Mouse (Mus musculus) layer of hippocampus, adult 9-11 months (tissue): ENCODE data around the gene Olfr1042.
"Not testable (repeated sequence)": the region's sequence is repeated elsewhere in the genome, so short reads cannot be mapped to it uniquely, and the experiment has no call there.

Experiments
- DNase-seq: peaks from one replicate; pipeline ENCODE4 v3.0.0; 2022

Olfr1042 gene

DNA sequence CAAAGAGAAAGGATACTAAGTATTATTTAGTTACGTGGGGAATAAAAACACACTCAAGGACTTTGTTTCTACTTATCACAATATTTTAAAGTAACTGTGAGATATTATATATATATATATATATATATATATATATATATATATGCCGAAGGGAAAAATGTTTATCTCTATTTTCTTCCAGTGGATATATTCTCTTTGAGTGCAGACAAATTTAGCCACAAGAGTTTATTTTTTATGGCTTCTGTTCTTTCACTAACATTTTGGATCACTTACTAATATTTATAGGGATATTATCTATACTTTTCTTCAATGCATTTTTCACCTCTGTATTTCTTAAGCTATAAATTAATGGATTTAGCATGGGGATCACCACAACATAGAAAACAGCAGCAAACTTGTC, at the start of gene Olfr1042:
Olfr1042 (minus strand) TSS at position 101 of the 400 bp plus-strand sequence.
- DNase-seq, result no peak

DNA sequence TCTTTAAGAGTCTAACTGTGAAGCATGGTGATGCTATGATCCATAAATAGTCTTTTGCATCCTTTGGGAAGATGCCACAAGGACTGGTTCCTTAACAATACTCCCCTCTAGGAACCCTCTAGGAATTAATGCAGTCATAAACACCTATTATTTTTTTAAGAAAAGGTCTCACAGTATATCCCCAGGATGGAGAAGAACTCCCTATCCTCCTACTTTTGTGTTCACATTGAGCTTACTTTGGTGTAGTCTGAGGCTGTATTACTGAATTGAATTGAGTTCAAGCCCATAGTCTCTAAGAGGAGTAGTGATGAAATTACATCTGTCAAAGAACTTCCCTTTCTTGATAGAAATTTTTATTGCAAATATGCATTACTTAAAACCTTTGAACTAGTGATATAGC, 41.3 kb upstream of the Olfr1042 start, which contains the start of gene Olfr1045:
Olfr1045 (minus strand) TSS at position 101 of the 400 bp plus-strand sequence.
- no peak for DNase-seq

DNA sequence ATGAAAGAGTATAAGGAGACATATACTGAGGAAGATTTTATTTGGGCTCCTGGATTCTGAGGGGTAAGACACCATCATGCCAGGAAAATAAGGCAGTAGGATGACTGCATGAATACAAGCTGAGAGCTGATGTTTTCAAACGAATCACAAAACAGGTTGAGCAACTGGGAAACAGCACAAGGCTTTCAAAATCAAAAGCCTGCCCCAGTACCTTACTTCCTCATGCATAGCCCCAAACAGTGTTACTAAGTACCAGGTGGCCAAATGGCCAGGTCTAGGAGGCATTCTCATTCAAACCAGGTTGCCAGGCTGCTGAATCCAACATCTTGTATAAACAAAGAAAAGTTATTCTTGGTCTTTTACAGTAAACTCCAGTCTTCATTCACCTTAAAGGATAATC, 34.2 kb upstream of the Olfr1042 start:
- no peak for DNase-seq

DNA sequence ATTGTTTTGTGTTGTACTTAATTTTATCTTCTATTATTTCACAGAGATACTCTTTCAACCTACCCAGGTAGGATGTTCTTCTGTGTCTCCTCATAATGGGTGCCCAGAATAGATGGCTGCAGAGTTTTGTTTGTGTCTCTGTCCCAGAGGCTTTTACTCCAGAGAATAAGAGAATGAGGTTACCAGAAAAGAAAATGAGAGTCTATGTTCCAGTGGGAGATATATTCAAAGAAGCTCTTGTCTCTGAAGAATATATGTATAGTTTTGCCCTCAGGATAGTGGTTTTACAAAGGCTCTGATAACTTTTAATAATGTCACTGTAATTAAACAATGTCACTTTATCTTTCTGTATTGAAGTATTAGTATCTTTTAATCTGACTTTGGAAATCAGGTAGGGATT, 23.9 kb upstream of the Olfr1042 start, which contains the start of gene Olfr52:
Olfr52 (minus strand) TSS at position 101 of the 400 bp plus-strand sequence.
- no peak for DNase-seq

DNA sequence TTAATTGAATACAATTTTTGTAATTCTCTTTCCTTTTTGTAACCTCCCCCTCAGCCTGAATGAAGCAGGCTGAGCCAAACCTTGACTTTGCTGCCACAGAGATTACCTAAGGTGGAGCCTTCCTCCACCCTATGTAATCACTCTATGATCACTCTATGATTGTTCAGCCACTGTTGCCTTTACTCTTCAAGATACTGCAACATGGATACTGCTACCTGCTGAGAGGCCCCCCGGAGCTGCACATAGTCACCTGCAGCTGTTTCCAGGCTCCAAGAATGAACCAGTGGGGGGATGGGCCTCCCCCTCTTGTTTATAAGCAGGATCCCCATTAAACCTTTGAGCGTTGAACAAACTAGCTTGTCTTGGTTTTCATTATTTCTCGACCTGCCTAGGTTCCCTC, 18.3 kb upstream of the Olfr1042 start:
- no peak for DNase-seq

DNA sequence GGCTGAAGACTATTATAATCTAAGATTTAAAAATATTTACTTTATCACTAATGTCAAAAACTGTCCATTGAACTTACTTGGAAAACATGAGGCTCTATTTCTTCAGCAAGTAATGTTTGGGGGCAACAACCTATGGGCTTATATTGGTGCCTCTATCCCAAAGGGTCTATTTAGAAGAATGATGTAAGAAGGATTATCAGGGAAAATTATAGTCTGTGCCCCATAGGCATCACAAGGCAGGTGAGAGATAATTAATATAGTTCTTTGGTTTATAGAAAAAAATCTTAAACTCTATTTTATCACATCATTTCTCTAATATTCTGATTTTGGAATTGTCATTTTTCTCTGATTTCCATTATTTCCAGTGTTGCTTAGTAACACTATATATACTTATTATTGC, 16.1 kb upstream of the Olfr1042 start, which contains the start of gene Olfr1044:
Olfr1044 (minus strand) TSS at position 101 of the 400 bp plus-strand sequence.
- no peak for DNase-seq

DNA sequence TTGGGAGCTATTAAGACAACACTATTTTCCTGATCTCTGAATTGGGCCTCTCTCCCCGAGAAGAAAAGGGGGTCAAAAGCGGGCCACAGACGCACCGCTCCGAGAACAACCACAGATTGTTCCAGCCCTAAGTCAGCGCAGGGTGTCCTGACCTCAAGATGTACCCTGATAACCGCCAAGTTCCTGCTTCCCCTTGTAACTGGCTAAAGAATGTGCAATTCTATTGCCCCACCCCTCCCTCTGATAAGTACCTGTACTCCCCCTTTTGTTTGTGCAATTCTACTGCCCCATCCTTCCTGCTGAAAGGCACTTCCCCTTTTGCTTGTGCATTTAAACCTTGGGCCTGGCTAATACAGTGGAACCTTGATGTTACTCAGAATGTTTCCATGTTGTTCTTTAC, 13.8 kb upstream of the Olfr1042 start:
- DNase-seq, result not testable (repeated sequence)

DNA sequence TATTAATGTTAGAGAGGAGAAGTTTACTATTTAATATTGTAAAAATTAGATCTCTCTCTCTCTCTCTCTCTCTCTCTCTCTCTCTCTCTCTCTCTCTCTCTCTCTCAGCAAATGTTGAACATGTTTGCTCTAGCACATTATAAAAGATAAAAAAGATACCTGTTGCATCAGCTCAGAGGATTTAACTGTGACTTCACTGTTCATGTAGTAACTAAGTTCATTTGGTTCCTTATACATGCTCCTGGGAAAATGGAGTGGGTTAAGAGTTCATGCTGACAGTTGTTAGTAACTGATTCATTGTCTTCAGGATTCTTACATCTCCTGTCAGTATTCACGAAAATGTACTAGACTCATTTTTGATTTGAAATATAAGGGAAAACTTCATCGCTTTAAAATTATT, 5.8 kb upstream of the Olfr1042 start, which contains the start of gene Olfr1043:
Olfr1043 (minus strand) TSS at position 101 of the 400 bp plus-strand sequence.
- DNase-seq, result no peak

DNA sequence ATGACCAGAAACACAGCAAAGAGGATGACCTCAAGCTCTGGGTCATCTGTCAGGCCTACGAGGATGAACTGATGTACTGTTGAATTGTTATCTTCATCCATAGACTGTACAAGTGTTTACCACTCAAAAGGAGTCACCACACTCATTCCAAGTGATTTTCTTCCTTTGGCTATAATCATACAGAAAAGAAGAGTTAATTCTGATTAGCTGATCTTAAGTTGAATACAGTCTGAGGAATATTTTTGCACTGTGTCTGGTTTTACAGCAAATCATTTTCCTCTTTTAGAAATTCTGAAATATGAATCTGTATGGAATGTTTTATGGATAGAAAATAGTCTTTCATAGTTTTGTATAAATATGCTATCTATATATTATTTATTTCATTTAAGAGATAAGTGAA, 15.0 kb downstream of the Olfr1042 start, which contains the start of gene Olfr1040:
Olfr1040 (minus strand) TSS at position 101 of the 400 bp plus-strand sequence.
- DNase-seq, result no peak

DNA sequence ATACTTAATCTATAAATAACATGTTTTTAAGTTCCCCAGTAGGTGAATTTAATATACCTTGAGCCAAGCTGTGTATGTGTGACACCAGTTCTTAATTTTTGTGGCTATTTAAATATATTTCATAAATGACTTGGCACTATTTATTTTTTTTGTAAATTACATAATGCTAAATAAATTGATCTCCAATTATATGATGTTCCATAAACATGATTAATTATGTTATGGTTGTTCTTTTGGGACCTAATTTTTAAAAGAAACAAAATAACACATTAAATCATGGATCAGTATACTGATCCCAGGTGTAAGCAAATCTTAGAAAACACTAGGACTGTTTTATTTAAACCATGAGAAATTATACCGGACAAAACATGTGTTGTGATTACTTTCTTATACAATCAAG, 25.8 kb downstream of the Olfr1042 start, which contains the start of gene Olfr1039:
Olfr1039 (minus strand) TSS at position 101 of the 400 bp plus-strand sequence.
- DNase-seq, result no peak
